Mouse (Mus musculus) left cerebral cortex, adult 9 months (tissue): ENCODE results near the gene B4galt7.
"Not testable (repeated sequence)": the region's sequence is repeated elsewhere in the genome, so short reads cannot be mapped to it uniquely, and the experiment has no call there.

Experiments
- DNase-seq, 2 experiments: peaks; one replicate each; pipeline ENCODE4 v3.0.0; 2022; ENCODE audit warnings: low spot score in 2 of 2

B4galt7 gene

GRCm38 (mm10) chr13:55599566-55600540, at the start of gene B4galt7:
B4galt7 (plus strand) TSS chr13:55599896.
- DNase-seq, result peak in 1 of 2 experiments; percentile 81

DNA sequence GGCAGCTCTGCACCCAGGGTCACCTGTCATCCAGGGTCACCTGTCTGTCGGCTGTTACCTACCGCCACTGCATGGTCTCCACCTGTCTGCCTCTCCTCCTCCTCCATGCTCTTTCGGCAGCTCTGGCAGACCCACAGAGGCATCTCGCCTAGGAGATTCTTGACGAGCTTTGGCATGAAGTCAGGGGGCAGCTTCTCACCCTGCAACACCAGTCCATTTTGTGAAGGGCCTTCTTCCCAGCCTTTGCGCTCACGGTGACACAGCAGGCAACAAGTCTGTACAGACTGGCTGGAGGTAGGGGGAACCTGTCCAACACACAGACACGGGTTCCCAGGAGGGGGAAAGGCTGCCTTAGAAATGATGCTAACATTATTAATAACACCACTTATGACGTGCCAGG, 43.8 kb upstream of the B4galt7 start:
- DNase-seq, result no peak

- no peak for DNase-seq
Observed at GRCm38 (mm10) chr13:55557499-55557898, 42.2 kb upstream of the B4galt7 start.

- DNase-seq, result no peak
Observed at GRCm38 (mm10) chr13:55563266-55563879, 36.3 kb upstream of the B4galt7 start.

- no peak for DNase-seq
Observed at GRCm38 (mm10) chr13:55567001-55567400, 32.7 kb upstream of the B4galt7 start.

DNA sequence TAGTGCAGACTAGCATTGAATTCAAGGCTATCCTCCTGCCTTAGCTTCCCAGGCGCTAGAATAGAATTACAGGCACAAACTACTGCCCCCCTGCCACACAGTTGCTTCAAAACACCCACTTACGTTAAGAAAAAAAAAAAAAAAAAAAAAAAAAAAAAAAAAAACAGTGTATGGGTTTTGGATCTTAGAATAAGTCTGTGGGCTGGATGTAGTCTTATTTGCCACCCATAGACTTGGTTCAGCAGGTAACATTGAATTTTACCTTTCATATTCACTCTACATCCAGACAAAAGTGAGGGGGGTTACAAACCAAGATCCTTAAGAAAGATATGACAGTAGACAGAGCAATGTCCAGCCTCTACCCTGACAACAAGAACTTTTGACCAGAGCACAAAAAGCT, 31.7 kb upstream of the B4galt7 start:
- no peak for DNase-seq

GRCm38 (mm10) chr13:55568524-55568923, 31.2 kb upstream of the B4galt7 start:
- DNase-seq, result not testable (repeated sequence)

GRCm38 (mm10) chr13:55569726-55570285, 29.9 kb upstream of the B4galt7 start:
- no peak for DNase-seq

GRCm38 (mm10) chr13:55570286-55570973, 29.3 kb upstream of the B4galt7 start:
- DNase-seq, result no peak

GRCm38 (mm10) chr13:55571027-55571751, 28.5 kb upstream of the B4galt7 start, which contains the start of gene Fam193b:
Fam193b (minus strand) TSS chr13:55571120.
- DNase-seq, result peak; percentile 74 to 95

GRCm38 (mm10) chr13:55571977-55572376, 27.7 kb upstream of the B4galt7 start:
- DNase-seq, result no peak

- no peak for DNase-seq
Observed at GRCm38 (mm10) chr13:55573432-55573831, 26.3 kb upstream of the B4galt7 start, which contains the start of gene Tmed9. Tmed9 (plus strand) TSS chr13:55573732.

GRCm38 (mm10) chr13:55574321-55574720, 25.4 kb upstream of the B4galt7 start:
- DNase-seq, result no peak

- no peak for DNase-seq
Observed at GRCm38 (mm10) chr13:55575932-55576331, 23.8 kb upstream of the B4galt7 start.

- not testable (repeated sequence) for DNase-seq
Observed at GRCm38 (mm10) chr13:55576872-55577271, 22.8 kb upstream of the B4galt7 start.

GRCm38 (mm10) chr13:55578086-55578485, 21.6 kb upstream of the B4galt7 start:
- DNase-seq, result no peak

GRCm38 (mm10) chr13:55591961-55592490, 7.7 kb upstream of the B4galt7 start:
- DNase-seq, result no peak

DNA sequence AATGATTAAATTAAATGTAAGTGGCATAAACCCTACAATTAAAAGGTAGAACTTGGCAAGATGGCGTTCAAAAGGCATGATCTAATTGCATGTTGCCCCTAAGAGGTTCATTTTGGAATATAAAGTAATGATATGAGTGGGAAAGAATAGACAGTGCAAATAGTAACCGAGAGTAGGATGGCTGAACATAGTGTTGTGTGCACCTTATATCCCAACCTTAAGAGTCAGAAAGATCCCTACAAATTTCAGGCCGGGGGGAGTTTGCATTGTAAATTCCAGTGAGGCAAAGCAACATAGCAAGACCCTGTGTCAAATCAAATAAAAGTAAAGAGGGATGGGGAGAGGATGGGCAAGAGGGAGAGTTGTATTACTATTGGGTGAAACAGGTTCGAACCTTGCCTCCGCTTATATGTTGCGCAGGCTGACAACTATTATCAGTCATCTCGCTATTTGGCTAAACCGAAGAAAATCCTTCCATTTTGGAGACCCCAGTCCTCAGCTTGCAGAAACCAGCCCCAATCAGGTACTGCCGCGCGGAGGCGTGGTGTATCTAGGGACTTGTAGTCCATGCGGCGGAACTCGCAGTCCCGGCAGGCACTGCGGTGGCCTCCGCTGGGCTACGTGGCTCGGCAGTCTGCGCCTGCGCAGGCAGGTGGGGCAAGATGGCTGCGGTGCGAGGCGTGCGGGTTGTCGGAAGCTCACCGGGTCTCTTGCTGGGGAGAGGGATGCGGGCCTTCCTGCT, 7.0 kb upstream of the B4galt7 start:
- DNase-seq, result peak; percentile 92 to 97

- no peak for DNase-seq
Observed at GRCm38 (mm10) chr13:55593254-55593747, 6.4 kb upstream of the B4galt7 start.

- peak; percentile 67 to 80 for DNase-seq
Observed at GRCm38 (mm10) chr13:55595375-55595774, 4.3 kb upstream of the B4galt7 start.
